Mouse (Mus musculus): ENCODE measurements at regions not wholly inside any gene's neighbourhood (a gene's known extent, or its start where the extent isn't known, plus 50 kb on each side); places are given as distances from the start of the nearest gene placed in this dataset.

GRCm38 (mm10) chr4:82161232-82161631 is 544.3 kb downstream of the Nfib start:
- no peak for DNase-seq

DNA sequence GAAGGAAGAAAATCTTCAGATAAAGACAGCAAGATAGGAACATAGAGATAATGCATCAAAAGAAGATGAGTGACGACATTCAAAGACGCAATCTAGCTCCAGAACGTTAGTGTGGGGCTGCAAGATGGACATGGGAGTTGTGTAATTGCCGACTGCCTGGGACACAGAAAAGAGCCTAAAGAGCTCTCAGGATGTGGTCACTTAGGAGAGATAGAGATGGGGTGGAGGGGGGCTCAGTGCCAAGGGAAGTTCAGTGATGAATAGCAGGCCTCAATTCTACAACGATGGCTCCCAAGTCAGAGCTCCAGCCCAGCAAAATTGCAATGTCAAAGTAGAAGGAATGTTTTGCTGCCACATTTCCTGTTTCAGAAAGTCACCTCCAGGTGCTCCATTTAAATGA is 545.3 kb downstream of the Nfib start:
- no peak for DNase-seq

DNA sequence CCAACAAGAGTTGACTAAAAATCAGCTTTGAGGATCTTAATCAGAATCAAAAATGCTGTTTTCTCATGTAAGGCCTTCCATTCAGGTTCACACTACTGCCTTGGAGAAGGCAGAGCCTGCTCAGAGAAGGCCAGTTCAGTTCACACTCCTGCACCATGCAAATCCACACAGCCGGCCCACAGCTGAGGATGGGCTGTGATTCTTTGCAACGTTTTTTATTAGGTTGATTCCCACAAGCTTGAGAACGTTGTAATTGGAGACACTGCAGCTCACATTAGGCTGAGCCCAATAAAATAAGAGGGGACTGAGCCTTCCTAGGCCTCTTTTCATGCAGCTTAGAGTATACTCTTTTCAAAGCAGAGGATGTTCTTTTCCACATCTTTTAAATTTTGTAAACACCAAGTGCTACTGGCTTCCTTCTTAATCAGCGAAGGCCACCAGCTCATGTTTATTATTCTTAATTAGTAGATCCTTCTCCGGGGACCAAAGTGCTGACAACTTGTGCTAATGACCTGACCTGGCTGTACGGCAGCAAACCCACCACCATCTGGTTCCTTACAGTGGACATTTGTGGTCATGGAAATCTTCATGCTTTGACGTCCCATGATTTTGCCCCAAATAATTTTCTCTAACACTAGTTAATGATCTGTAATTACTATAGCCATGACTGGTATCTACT is 549.8 kb downstream of the Nfib start:
- no peak for DNase-seq

GRCm38 (mm10) chr4:82154021-82154555 is 551.5 kb downstream of the Nfib start:
- no peak for DNase-seq

DNA sequence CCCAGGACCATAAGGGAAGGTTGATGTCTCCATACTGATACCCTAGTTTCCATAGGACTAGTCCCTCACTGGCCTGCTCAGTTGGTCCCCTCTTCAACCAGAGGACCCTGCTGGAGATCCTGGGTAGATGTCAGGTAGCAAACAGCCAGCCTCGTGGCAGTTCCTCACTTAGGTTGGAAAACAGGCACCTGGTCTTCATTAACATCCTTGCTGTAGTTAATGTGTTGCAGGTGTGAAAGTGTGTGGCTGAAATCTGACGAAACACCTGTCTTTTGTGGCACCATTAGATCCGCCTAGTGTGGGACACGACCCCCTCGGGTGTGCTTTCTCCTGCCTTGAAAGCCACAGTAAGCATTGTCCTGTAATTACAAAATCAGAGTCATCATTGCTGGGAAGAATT is 551.9 kb downstream of the Nfib start:
- DNase-seq, result no peak

DNA sequence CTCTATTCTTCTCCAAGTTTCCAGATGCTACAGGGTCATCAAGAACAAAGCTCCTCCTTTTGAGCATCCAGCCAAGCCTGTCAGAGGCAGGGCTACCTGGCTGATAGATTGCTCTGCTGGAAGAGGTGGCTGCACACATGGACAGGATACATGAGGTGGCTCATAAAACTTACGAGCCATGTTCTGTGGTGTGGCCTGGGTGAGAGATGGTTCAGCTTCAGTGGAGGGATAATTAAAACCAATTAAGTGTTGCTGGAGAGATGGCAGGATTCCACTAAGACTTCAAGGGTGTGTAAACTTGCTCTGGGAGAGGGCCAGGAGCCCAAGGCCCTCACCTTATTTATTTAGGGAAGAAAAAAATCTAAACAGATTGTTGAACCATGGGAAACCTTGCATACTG is 555.6 kb downstream of the Nfib start:
- DNase-seq, result no peak

- no peak for DNase-seq
These were observed 557.2 kb downstream of the Nfib start for GRCm38 (mm10) chr4:82148129-82149064.

DNA sequence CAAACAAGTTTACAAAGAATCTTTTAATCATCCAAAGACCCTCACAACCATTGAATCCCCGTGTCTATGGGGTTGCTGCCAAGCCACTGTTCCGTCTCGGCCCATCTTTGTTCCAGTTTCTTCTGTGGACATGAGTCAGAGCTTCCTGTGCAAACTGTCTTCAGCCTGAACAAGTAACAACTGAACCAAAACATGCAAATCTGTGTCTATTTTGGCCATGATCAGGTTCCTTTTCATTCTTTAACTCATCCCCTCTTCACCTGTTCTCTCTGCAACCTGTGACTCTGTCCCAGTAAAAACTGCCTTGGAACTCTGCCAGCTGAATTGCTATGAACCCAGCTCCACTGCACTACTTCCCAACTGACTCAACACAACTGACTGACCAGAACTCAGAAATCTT is 563.2 kb downstream of the Nfib start:
- DNase-seq, result no peak

DNA sequence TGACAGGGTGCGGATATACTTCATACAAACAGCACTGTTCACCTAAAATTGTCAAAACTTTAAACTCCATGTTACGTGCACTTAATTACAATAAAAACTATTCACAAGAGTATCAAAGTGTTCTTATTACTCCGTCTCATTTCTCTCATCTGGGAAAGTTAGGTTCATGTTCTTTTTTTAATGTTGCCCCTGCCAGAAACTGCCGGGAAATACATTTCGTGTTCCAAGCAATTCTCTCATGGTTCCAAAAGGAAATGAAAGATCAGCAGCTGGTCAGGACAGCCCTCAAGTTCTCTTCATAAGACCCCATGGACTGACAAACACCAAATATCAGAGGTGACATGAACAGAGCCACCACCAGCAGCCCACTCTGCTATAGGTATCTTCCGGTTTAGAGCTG is 565.7 kb downstream of the Nfib start:
- DNase-seq, result no peak

DNA sequence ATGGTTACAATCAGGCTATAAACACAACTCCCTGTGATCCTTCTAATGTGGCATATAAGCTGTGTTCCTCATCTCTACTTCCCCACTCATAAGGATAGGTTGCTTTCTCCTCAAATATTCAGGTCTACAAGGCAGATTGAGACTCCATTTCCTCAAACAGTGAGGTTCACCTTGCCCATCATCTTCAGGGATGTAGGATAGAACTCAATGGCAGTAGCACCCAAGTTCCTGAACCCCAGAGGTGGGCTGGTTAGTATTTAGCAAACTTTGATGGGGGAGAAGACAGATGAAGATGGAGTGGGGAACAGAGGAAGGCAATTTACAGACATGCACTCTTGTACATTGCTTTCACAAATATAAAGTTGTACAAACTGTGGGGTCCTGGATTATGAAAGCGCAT is 566.5 kb downstream of the Nfib start:
- no peak for DNase-seq

GRCm38 (mm10) chr4:82132851-82133250 is 572.7 kb downstream of the Nfib start:
- no peak for DNase-seq

GRCm38 (mm10) chr4:82132326-82132725 is 573.2 kb downstream of the Nfib start:
- no peak for DNase-seq

- DNase-seq, result no peak
These were observed 576.1 kb downstream of the Nfib start for GRCm38 (mm10) chr4:82129471-82129870.

GRCm38 (mm10) chr4:82123733-82124132 is 581.8 kb downstream of the Nfib start:
- DNase-seq, result no peak

DNA sequence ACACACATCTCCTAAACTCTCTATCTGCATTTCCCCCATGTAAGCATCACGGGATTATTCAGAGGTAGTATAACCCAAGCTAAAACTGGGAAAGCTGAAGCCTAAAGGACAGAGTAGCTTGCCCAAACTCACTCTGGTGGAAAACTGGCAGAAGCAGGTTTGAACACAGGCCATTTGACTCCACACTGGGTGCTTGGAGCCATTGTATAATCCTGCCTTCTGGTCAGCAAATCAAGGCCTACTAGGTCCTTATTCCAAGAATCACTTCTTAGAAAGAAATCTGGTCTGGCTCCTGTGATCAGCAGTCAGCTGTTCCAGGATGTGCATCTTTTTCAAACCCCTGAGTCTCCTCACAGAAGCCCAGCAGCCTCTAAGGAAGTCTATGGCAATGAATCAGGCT is 582.4 kb downstream of the Nfib start:
- no peak for DNase-seq

- DNase-seq, result no peak
These were observed 584.8 kb downstream of the Nfib start for GRCm38 (mm10) chr4:82120796-82121195.

GRCm38 (mm10) chr4:82120326-82120725 is 585.2 kb downstream of the Nfib start:
- no peak for DNase-seq

DNA sequence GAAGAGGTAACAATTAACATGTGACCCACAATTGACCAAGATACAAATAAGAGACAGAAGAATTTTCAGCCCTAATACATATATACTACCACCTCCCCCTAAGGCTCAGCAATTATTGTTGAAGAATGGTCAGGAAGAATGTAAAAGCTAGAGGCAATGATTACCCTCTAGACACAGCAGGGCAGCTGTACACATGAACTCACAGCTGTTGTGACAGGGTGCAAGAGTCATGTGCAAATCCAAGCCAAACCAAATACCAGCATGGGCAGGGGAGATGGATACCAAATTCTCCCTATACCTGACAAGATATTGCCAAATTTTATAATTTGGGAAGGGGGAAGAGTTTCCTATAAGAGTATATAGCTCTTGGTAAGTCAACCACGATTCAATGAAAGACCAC is 603.7 kb downstream of the Nfib start:
- no peak for DNase-seq

DNA sequence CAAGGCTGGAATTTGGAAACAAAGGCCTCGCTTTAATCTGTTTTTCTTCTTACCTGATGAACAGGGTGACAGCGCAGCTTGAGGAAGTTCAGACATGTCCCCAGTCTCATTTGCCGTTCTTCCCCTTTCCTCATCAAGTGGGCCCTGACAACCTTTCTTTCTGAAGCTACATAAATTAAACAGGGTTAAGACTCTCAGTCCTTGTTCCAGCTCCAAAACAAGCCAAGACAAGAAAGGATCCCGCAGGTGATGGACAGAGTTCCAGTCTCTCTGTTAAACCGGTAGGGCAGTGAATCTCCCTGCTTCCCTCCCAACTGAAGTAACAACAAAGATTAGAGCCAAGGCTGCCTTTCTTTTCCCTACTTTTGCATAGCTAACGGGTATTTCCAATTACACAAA is 605.6 kb downstream of the Nfib start:
- DNase-seq, result no peak

DNA sequence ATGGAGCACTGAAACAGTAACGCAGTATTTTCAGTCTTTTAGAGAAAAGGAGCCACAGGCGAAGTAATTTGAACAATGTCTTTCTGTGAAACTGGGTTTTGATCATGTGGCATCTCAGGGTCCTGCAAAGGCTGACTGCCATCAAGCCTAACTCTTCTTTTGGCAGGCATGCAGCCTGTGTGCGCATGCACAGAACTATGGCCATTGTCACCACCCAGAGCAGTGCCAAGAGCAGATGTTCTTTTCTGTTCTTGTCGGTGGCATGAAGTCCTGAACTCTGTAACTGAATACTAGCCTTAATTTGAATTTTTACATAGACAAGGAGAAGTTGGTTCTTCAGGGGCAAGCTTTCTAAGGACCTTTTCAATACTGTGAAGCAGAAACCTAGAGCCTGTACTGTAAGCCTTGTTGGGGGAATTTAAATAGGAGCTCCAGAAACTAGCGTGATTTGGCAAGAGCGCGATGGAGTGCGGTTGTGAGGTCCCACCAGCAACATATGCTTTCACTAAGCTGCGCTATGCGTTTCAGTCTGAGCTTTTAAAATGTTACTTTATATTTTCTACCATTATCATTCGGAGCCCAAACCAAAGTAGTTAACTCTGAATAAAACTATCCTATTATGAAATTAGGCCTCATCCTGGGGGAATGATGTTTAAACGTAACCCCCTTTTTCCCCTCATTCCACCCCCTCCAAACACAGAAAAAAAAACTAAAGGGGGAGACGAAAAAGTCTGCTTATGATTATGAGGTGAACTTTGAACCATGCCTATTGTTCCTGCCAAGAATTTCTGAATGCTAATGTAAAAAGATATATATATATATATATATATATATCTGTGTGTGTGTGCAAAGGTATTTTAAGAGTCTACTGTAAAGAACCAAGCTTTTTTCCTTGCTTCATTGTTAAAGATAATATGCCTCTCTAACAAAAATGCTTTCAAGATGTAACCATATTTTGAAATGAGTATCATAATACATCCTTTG is 606.3 kb downstream of the Nfib start:
- DNase-seq, result no peak

DNA sequence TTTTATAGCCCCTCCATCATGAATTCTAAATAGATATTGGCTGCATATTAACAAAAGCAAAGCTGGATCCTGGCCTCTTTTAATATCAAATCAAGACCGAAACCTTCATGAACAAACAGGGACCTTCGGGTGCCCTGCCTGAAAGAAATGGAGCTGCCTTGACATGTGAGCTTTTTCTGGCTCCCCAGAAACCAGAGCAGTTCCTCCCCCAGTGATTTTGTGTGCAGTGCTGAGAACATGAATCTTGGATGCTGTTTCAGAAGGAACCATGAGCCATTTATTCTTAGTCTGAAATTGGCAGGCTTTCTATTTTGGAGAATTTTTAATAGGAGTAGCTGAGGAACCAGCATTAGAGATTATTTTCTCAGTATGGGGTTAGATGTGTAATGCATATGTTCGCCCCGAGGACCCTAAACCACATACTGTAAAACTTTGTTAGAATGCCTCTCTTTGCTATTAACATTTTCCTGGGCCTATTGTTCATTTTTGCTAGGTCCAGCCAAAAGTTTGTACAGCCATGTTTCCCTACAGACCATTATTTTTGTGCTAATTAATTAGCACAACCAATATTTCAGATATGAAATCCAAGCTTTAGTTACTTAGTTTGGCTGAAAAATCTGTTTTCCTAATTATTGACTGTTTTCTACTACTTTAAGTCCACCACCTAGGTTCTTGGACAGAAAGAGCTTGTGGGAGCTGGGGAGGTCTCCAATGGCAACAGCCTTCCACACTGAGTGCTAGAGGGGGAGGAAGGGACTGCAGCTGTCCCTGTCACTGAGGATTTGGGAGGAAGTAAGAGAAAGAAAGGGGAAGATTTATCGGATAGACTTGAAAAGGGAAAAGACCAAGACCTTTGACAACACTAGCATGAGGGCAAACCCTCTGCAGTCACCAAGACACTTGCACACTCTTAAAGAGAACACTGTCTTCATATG is 613.0 kb downstream of the Nfib start:
- no peak for DNase-seq

All from adrenal gland, postnatal 14 days (tissue).